Comparison of ENCODE assay signal across 13 mouse cellular contexts in genomic region chr1:33627070-33627469, GRCm38 (mm10).
"Had no signal": no experiment of that assay in that cellular context is flagged by ENCODE, and none has a peak within 500 bp of the region (broad histone marks: within the 10 kb centered on the region; RNA-seq: fewer than 3 reads in every experiment).

No protein-coding gene starts in this region.

- H3K4me2 ChIP-seq: kidney, embryonic 15.5 days; limb, embryonic 15.5 days; lung, embryonic 14.5 days; midbrain, embryonic 12.5 days; neural tube, embryonic 15.5 days had no signal

- H3K4me3 ChIP-seq: kidney, embryonic 15.5 days; limb, embryonic 15.5 days; megakaryocyte, embryonic 14.5 days; midbrain, embryonic 12.5 days; neural tube, embryonic 15.5 days had no signal

- H3K9ac ChIP-seq: kidney, embryonic 15.5 days; limb, embryonic 15.5 days; lung, embryonic 14.5 days; midbrain, embryonic 12.5 days; neural tube, embryonic 15.5 days had no signal

- DNase-seq: kidney, adult 2 months; kidney, postnatal 14 days; lung, postnatal 10 days; lung, postnatal 4 days; right cerebral cortex, adult 18-20 months had no signal

- H3K4me1 ChIP-seq: kidney, embryonic 15.5 days; limb, embryonic 15.5 days; midbrain, embryonic 12.5 days; neural tube, embryonic 15.5 days had no signal

- H3K9me3 ChIP-seq: kidney, embryonic 15.5 days; limb, embryonic 15.5 days; megakaryocyte, embryonic 14.5 days; midbrain, embryonic 12.5 days; neural tube, embryonic 15.5 days had no signal

- H3K27me3 ChIP-seq: kidney, embryonic 15.5 days; limb, embryonic 15.5 days; megakaryocyte, embryonic 14.5 days; midbrain, embryonic 12.5 days; neural tube, embryonic 15.5 days had no signal

- ATAC-seq: intestine, embryonic 16.5 days had no signal

- H3K27ac ChIP-seq: kidney, embryonic 15.5 days; limb, embryonic 15.5 days; midbrain, embryonic 12.5 days; neural tube, embryonic 15.5 days; stomach, postnatal 0 days had no signal
